Mouse (Mus musculus): ENCODE results near the gene Syngr3. TPM values are rescaled to one million over a fixed set of nuclear protein-coding genes. Genes with fewer than 3 reads are reported as not detected.

The Syngr3 gene
- polyA plus RNA-seq, 1 experiment from 2014 or later = 43.3 TPM

DNA sequence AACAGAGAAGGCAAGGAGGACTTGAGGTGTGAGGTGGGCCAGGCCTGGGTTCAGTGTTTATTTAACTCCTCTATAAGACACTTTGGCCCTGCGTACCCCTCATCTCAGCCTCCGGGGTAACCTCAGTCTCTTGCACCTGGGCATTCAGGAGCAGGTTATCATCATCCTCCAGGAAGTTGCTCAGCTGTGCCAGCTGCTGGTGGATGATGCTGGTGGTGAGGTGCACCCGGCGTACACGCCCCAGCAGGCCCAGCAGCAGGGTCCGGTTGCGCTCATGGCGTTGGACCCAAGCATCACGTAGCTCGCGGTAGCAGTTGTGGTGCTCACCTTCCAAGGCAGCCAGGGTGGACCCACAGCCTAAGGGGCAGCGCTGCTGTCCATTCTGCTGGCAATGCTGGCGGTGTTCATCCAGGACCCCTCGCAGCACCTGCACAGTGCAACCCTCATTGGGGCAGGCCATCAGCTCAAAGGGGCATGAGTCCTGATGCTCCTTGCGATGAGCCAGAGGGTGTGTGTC is 26.5 kb upstream of the Syngr3 start:
- no peaks in the 10 kb centered on the region for H3K9me3 ChIP-seq
- H3K4me1 ChIP-seq = peaks cover 8% of the 10 kb centered on the region
- ATAC-seq (ENCODE audit: low FRiP score, low read depth) = no peak
- no peak overlapping the region for H3K27ac ChIP-seq
- 96% methylated on average over 15 of the region's 15 CpGs for WGBS
- H3K9ac ChIP-seq = no peak overlapping the region
- H3K36me3 ChIP-seq = peaks cover 22% of the 10 kb centered on the region
- H3K4me2 ChIP-seq (replicated peaks) = no peak overlapping the region
- no peaks in the 10 kb centered on the region for H3K27me3 ChIP-seq (replicated peaks)
- no peak overlapping the region for H3K4me3 ChIP-seq

GRCm38 (mm10) chr17:24715556-24715955 is 25.8 kb upstream of the Syngr3 start:
- no peak for ATAC-seq (ENCODE audit: low FRiP score, low read depth)
- Histone ChIP-seq H3K36me3 (peaks cover 20% of the 10 kb centered on the region), H3K27ac (no peak overlapping the region), H3K27me3 (replicated peaks) (no peaks in the 10 kb centered on the region), H3K4me1 (peaks cover 6% of the 10 kb centered on the region; the same call in 1 of the 2 replicates), H3K4me2 (replicated peaks) (no peak overlapping the region), H3K4me3 (no peak overlapping the region), H3K9ac (no peak overlapping the region), H3K9me3 (no peaks in the 10 kb centered on the region)
- 60% methylated on average over 6 of the region's 6 CpGs for WGBS

- Histone ChIP-seq H3K36me3 (peaks cover 15% of the 10 kb centered on the region), H3K9ac (no peak overlapping the region), H3K4me2 (replicated peaks) (peak overlapping the region; percentile 68; the same call in 1 of the 2 replicates), H3K4me3 (no peak overlapping the region), H3K27me3 (replicated peaks) (no peaks in the 10 kb centered on the region), H3K9me3 (no peaks in the 10 kb centered on the region), H3K4me1 (peaks cover 20% of the 10 kb centered on the region), H3K27ac (no peak overlapping the region)
- ATAC-seq (ENCODE audit: low FRiP score, low read depth) = no peak
- 37% methylated on average over 2 of the region's 2 CpGs for WGBS
These were observed 18.9 kb upstream of the Syngr3 start for GRCm38 (mm10) chr17:24708646-24709045.

GRCm38 (mm10) chr17:24707801-24708425 is 18.2 kb upstream of the Syngr3 start:
- Histone ChIP-seq H3K9me3 (no peaks in the 10 kb centered on the region), H3K9ac (peak overlapping the region; percentile 72), H3K4me2 (replicated peaks) (peak overlapping the region; percentile 68), H3K4me3 (peak overlapping the region; percentile 80), H3K4me1 (peaks cover 20% of the 10 kb centered on the region), H3K27ac (no peak overlapping the region), H3K36me3 (peaks cover 17% of the 10 kb centered on the region), H3K27me3 (replicated peaks) (no peaks in the 10 kb centered on the region)
- ATAC-seq (ENCODE audit: low FRiP score, low read depth) = peak; percentile 51; the same call in 1 of the 2 replicates
- WGBS = 7% methylated on average over 24 of the region's 24 CpGs

GRCm38 (mm10) chr17:24706982-24707800 is 17.4 kb upstream of the Syngr3 start, which contains the start of gene Tbl3:
Tbl3 (minus strand) TSS chr17:24707660.
- no peak within 1 kb of the TSS for H3K27ac ChIP-seq
- whole genome bisulfite sequencing = 4% methylated on average over 32 of the region's 32 CpGs

GRCm38 (mm10) chr17:24705821-24706220 is 16.1 kb upstream of the Syngr3 start:
- Histone ChIP-seq H3K36me3 (peaks cover 37% of the 10 kb centered on the region), H3K9me3 (no peaks in the 10 kb centered on the region), H3K4me3 (no peak overlapping the region), H3K9ac (no peak overlapping the region), H3K4me2 (replicated peaks) (peak overlapping the region; percentile 68; the same call in 1 of the 2 replicates), H3K27ac (no peak overlapping the region), H3K27me3 (replicated peaks) (no peaks in the 10 kb centered on the region), H3K4me1 (peaks cover 20% of the 10 kb centered on the region)
- no peak for ATAC-seq (ENCODE audit: low FRiP score, low read depth)
- 89% methylated on average over 3 of the region's 3 CpGs for WGBS

More at GRCm38 (mm10) chr17:24706982-24707800, 17.4 kb upstream of the Syngr3 start, which contains the start of gene Tbl3:
- Histone ChIP-seq H3K9ac (peak within 1 kb of the TSS; percentile 72), H3K9me3 (no peaks in the 10 kb centered on the region), H3K4me3 (peak within 1 kb of the TSS; percentile 80), H3K36me3 (peaks cover 24% of the 10 kb centered on the region), H3K27me3 (replicated peaks) (no peaks in the 10 kb centered on the region), H3K4me1 (peaks cover 20% of the 10 kb centered on the region), H3K4me2 (replicated peaks) (peak within 1 kb of the TSS; percentile 68)
- ATAC-seq (ENCODE audit: low FRiP score, low read depth) = peak; percentile 81

GRCm38 (mm10) chr17:24701251-24701650 is 11.5 kb upstream of the Syngr3 start:
- Histone ChIP-seq H3K27ac (no peak overlapping the region), H3K27me3 (replicated peaks) (no peaks in the 10 kb centered on the region), H3K4me1 (peaks cover 27% of the 10 kb centered on the region), H3K4me3 (no peak overlapping the region), H3K9me3 (no peaks in the 10 kb centered on the region), H3K36me3 (peaks cover 52% of the 10 kb centered on the region), H3K9ac (no peak overlapping the region), H3K4me2 (replicated peaks) (no peak overlapping the region)
- ATAC-seq (ENCODE audit: low FRiP score, low read depth) = no peak
- WGBS = 90% methylated on average over 9 of the region's 9 CpGs

DNA sequence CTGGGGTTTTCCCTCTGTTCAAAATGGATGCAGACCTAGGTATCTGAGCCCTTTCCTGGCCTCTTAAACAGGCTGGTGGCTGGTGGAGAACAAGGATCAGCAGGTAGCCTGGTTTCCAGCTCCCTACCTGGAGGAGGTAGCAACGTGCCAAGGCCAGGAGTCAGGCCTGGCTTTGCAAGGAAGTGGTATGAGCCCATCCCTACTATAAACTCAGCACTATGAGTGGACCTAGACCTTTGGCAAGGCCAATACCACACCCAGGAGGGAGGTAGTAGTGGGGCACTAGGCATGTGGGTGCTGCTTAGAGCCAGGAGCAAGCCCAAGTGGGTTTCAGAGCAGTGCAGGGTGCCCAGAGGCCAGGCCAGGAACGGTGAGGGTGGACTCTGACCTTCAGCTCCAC is 9.7 kb upstream of the Syngr3 start:
- Histone ChIP-seq H3K4me2 (replicated peaks) (no peak overlapping the region), H3K27me3 (replicated peaks) (no peaks in the 10 kb centered on the region), H3K9ac (no peak overlapping the region), H3K9me3 (no peaks in the 10 kb centered on the region), H3K27ac (no peak overlapping the region), H3K4me3 (no peak overlapping the region), H3K36me3 (peaks cover 46% of the 10 kb centered on the region), H3K4me1 (peaks cover 25% of the 10 kb centered on the region)
- 76% methylated on average over 2 of the region's 2 CpGs for WGBS
- ATAC-seq (ENCODE audit: low FRiP score, low read depth) = no peak

- Histone ChIP-seq H3K9ac (no peak overlapping the region), H3K4me2 (replicated peaks) (no peak overlapping the region), H3K4me1 (peaks cover 28% of the 10 kb centered on the region), H3K4me3 (no peak overlapping the region), H3K27ac (no peak overlapping the region), H3K36me3 (peaks cover 39% of the 10 kb centered on the region), H3K9me3 (no peaks in the 10 kb centered on the region), H3K27me3 (replicated peaks) (no peaks in the 10 kb centered on the region)
- WGBS = 62% methylated on average over 9 of the region's 9 CpGs
- no peak for ATAC-seq (ENCODE audit: low FRiP score, low read depth)
These were observed 9.0 kb upstream of the Syngr3 start for GRCm38 (mm10) chr17:24698715-24699114.

GRCm38 (mm10) chr17:24697985-24698384 is 8.2 kb upstream of the Syngr3 start:
- Histone ChIP-seq H3K36me3 (peaks cover 40% of the 10 kb centered on the region), H3K27me3 (replicated peaks) (no peaks in the 10 kb centered on the region), H3K4me2 (replicated peaks) (no peak overlapping the region), H3K9ac (no peak overlapping the region), H3K27ac (no peak overlapping the region), H3K4me1 (peaks cover 28% of the 10 kb centered on the region), H3K9me3 (no peaks in the 10 kb centered on the region), H3K4me3 (no peak overlapping the region)
- WGBS = 24% methylated on average over 5 of the region's 5 CpGs
- ATAC-seq (ENCODE audit: low FRiP score, low read depth) = no peak

DNA sequence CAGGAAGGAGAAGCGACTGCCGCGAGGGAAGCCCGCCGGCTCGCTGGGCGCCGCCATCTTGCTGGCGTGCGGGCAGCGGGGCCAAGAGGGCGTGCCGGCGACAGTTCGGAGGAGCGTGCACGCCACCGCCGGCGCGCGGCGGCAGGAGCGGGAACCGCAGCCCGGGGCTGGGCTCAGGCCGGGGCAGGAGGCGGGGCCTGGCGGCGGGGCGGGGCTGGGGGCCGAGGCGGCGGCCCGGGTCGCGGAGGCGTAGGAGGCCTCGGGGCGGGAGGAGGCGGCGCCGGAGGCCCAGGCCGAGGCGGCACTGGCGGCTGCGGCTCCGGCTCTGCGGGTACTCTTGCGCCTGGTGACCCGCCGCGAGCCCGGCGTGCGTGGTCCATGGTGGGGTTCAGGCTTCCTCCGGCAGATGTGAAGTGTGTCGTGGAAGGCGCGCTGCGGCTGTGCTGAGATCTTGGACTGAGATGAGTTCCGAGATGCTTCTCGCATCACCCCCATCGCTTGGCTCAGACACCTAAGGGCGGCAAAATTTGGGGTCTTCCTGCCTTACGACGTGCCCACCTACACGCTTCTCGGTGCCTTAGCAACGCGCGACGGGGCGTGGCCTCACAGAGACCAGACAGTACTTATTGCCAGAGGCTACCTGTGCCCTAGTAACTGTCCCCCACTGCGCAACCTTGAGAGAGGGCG is 6.4 kb upstream of the Syngr3 start, which contains the start of the genes Gfer and Noxo1:
Gene Gfer, minus strand, starts transcription at position 146 of the 687 bp plus-strand sequence.
Gene Noxo1, plus strand, starts transcription at position 224 of the 687 bp plus-strand sequence.
- H3K4me3 ChIP-seq = peak within 1 kb of the TSS; percentile 79
- peak within 1 kb of the TSS; percentile 76 for H3K9ac ChIP-seq
- peaks cover 34% of the 10 kb centered on the region for H3K36me3 ChIP-seq
- H3K27me3 ChIP-seq (replicated peaks) = peaks cover 4% of the 10 kb centered on the region; the same call in 1 of the 2 replicates
- H3K4me1 ChIP-seq = peaks cover 28% of the 10 kb centered on the region
- H3K4me2 ChIP-seq (replicated peaks) = peak within 1 kb of the TSS; percentile 80
- WGBS = under 1% methylated on average over 71 of the region's 76 CpGs
- peak; percentile 83 for ATAC-seq (ENCODE audit: low FRiP score, low read depth)
- H3K27ac ChIP-seq = peak within 1 kb of the TSS; percentile 83
- H3K9me3 ChIP-seq = no peaks in the 10 kb centered on the region
